Mouse (Mus musculus) liver, embryonic 16.5 days (tissue): Measurements from ENCODE around the gene Tnfrsf4. TPM values are rescaled to one million over a fixed set of nuclear protein-coding genes. Genes with fewer than 3 reads are reported as not detected.

ENCODE experiments used
- ATAC-seq: fragments of 200-750 bp; cut with Nextera tagmentation; 2 replicates; pipeline ENCODE4 v1.8.0; 2017; ENCODE audit warnings: low read depth, mild to moderate bottlenecking, moderate number of reproducible peaks, moderate library complexity
- H3K27ac ChIP-seq: fragments of 300-500 bp; sonication (generic); 2 replicates; pipeline ENCODE4 v1.5.1; 2014; ENCODE audit warnings: mild to moderate bottlenecking, low read length
- H3K27me3 ChIP-seq: fragments of 300-500 bp; sonication (generic); 2 replicates; pipeline ENCODE4 v1.6.1; 2014; ENCODE audit warnings: low read depth, low read length, mixed read lengths; ENCODE audit not compliant: control insufficient read depth, insufficient read depth
- H3K36me3 ChIP-seq: fragments of 300-500 bp; sonication (generic); 2 replicates; pipeline ENCODE4 v1.6.1; 2014; ENCODE audit warnings: mild to moderate bottlenecking; ENCODE audit not compliant: control insufficient read depth, insufficient read depth
- H3K4me1 ChIP-seq: fragments of 300-500 bp; sonication (generic); 2 replicates; pipeline ENCODE4 v1.6.1; 2014; ENCODE audit warnings: low read depth, low read length, mixed read lengths; ENCODE audit not compliant: control insufficient read depth
- H3K4me2 ChIP-seq: fragments of 300-500 bp; sonication (generic); 2 replicates; pipeline ENCODE4 v1.6.1; 2014; ENCODE audit warnings: low read depth, low read length, mixed read lengths
- H3K4me3 ChIP-seq: fragments of 300-500 bp; sonication (generic); 2 replicates; pipeline ENCODE4 v1.5.1; 2014; ENCODE audit warnings: low read depth, mild to moderate bottlenecking, low read length
- H3K9ac ChIP-seq: fragments of 300-500 bp; sonication (generic); 2 replicates; pipeline ENCODE4 v1.6.1; 2014; ENCODE audit warnings: low read depth, low read length
- H3K9me3 ChIP-seq: fragments of 300-500 bp; sonication (generic); replicated peaks from 2 replicates; pipeline ENCODE4 v1.6.1; 2016; ENCODE audit warnings: low read length; ENCODE audit not compliant: control insufficient read depth
- WGBS: fragments of 180-500 bp; shearing (Covaris S2); extraction: QIAGEN DNeasy Blood & Tissue Kit; methylation state at CpG from one replicate; pipeline ENCODE4 v1.1.7; 2014; ENCODE audit not compliant: insufficient replicate concordance; 5-methylcytosine and 5-hydroxymethylcytosine counted together
- polyA plus RNA-seq: library from polyadenylated mRNA; unstranded; fragments of >200 nt; fragmentation: Nextera tagmentation; extraction: Ambion mirVana; gene quantifications from 2 replicates; pipeline ENCODE4 v1.2.1, GENCODE M21; 2015

Tnfrsf4 gene
- polyA plus RNA-seq, 1 experiment from 2014 or later = 0.37 TPM

GRCm38 (mm10) chr4:156054130-156054529 lies 40.5 kb downstream of the Tnfrsf4 start:
- no peak for ATAC-seq
- no peaks in the 10 kb centered on the region for H3K27me3 ChIP-seq
- no peak overlapping the region for H3K9ac ChIP-seq
- no peak overlapping the region for H3K4me3 ChIP-seq
- no peak overlapping the region for H3K4me2 ChIP-seq
- H3K36me3 ChIP-seq = no peaks in the 10 kb centered on the region
- H3K27ac ChIP-seq = no peak overlapping the region
- no peaks in the 10 kb centered on the region for H3K9me3 ChIP-seq
- no peaks in the 10 kb centered on the region; the same call in 1 of the 2 replicates for H3K4me1 ChIP-seq
- WGBS = 53% methylated on average over 4 of the region's 4 CpGs

GRCm38 (mm10) chr4:156054606-156055005 lies 41.0 kb downstream of the Tnfrsf4 start:
- Histone ChIP-seq H3K9me3 (no peaks in the 10 kb centered on the region), H3K4me1 (no peaks in the 10 kb centered on the region; the same call in 1 of the 2 replicates), H3K36me3 (no peaks in the 10 kb centered on the region), H3K27me3 (no peaks in the 10 kb centered on the region), H3K27ac (no peak overlapping the region), H3K9ac (no peak overlapping the region), H3K4me3 (no peak overlapping the region), H3K4me2 (no peak overlapping the region)
- WGBS = 69% methylated on average over 6 of the region's 6 CpGs
- peak; percentile 57 for ATAC-seq

GRCm38 (mm10) chr4:156055173-156055572 lies 41.5 kb downstream of the Tnfrsf4 start:
- ATAC-seq = no peak
- H3K9me3 ChIP-seq = no peaks in the 10 kb centered on the region
- H3K9ac ChIP-seq = no peak overlapping the region
- 57% methylated on average over 5 of the region's 5 CpGs for WGBS
- no peaks in the 10 kb centered on the region; the same call in 1 of the 2 replicates for H3K4me1 ChIP-seq
- H3K36me3 ChIP-seq = no peaks in the 10 kb centered on the region
- no peak overlapping the region for H3K27ac ChIP-seq
- H3K27me3 ChIP-seq = no peaks in the 10 kb centered on the region
- H3K4me3 ChIP-seq = no peak overlapping the region
- H3K4me2 ChIP-seq = no peak overlapping the region

- Histone ChIP-seq H3K4me3 (no peak overlapping the region), H3K27ac (no peak overlapping the region), H3K27me3 (no peaks in the 10 kb centered on the region), H3K4me1 (no peaks in the 10 kb centered on the region; the same call in 1 of the 2 replicates), H3K36me3 (no peaks in the 10 kb centered on the region), H3K9ac (no peak overlapping the region), H3K9me3 (no peaks in the 10 kb centered on the region), H3K4me2 (no peak overlapping the region)
- WGBS = 61% methylated on average over 10 of the region's 10 CpGs
- ATAC-seq = no peak
These were observed 44.1 kb downstream of the Tnfrsf4 start for GRCm38 (mm10) chr4:156057702-156058101.

- Histone ChIP-seq H3K4me3 (no peak overlapping the region), H3K4me2 (no peak overlapping the region), H3K9ac (no peak overlapping the region), H3K27me3 (no peaks in the 10 kb centered on the region), H3K9me3 (no peaks in the 10 kb centered on the region), H3K36me3 (no peaks in the 10 kb centered on the region), H3K4me1 (no peaks in the 10 kb centered on the region; the same call in 1 of the 2 replicates), H3K27ac (no peak overlapping the region)
- no peak for ATAC-seq
- WGBS = 67% methylated on average over 9 of the region's 9 CpGs
These were observed 45.2 kb downstream of the Tnfrsf4 start for GRCm38 (mm10) chr4:156058826-156059225.

DNA sequence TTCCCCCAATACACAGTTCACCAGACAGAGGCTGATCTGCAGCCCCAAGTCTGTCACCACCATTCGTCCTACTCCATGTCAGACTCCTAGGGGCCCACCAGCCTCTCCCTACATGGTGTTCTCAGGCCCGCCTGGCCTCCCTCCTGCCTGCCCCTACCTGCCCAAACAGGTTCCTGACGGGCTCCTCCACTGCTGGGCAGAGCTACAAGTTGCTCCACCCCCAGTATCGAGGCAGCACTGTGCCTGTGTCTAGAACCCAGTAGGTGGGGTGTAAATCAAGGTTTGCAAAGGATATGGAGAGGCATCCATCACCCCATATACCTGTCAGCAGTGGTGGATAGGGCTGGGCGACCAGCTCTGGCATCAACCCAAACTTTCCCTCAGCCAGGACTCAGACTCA lies 45.6 kb downstream of the Tnfrsf4 start, which contains the start of gene Ttll10:
TSS of gene Ttll10 (minus strand) at position 154 of the 400 bp plus-strand sequence.
- Histone ChIP-seq H3K4me1 (no peaks in the 10 kb centered on the region; the same call in 1 of the 2 replicates), H3K4me2 (no peak within 1 kb of the TSS), H3K27me3 (no peaks in the 10 kb centered on the region), H3K9ac (no peak within 1 kb of the TSS), H3K36me3 (no peaks in the 10 kb centered on the region), H3K4me3 (no peak within 1 kb of the TSS), H3K27ac (no peak within 1 kb of the TSS), H3K9me3 (no peaks in the 10 kb centered on the region)
- 44% methylated on average over 5 of the region's 5 CpGs for WGBS
- ATAC-seq = no peak

DNA sequence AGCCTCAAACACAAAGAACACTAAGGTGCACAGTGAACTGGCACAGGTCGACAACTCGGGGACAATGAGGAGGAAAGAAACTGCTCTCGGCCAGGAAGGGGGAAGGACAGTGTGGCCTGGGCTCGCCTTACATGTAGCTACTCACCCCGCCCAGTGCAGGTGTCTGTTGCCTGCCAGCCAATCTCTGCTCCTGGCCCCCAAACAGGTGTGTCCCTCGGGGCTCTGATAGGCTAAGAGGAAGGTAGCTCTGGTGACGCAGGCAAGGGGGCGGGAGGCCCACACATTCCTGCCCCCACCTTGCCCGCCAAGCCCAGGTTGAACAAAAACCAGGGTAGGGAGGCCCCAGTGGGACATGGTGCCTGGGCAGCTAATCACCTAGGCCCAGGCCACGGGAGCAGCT lies 46.1 kb downstream of the Tnfrsf4 start:
- Histone ChIP-seq H3K9ac (no peak overlapping the region), H3K4me3 (no peak overlapping the region), H3K4me1 (no peaks in the 10 kb centered on the region), H3K9me3 (no peaks in the 10 kb centered on the region), H3K4me2 (no peak overlapping the region), H3K27ac (no peak overlapping the region), H3K27me3 (no peaks in the 10 kb centered on the region), H3K36me3 (no peaks in the 10 kb centered on the region)
- ATAC-seq = peak; percentile 62
- WGBS = 45% methylated on average over 10 of the region's 10 CpGs

GRCm38 (mm10) chr4:156063861-156064509 lies 50.3 kb downstream of the Tnfrsf4 start:
- H3K9me3 ChIP-seq = no peaks in the 10 kb centered on the region
- H3K4me3 ChIP-seq = no peak overlapping the region
- H3K9ac ChIP-seq = no peak overlapping the region
- H3K36me3 ChIP-seq = no peaks in the 10 kb centered on the region
- WGBS = 38% methylated on average over 4 of the region's 4 CpGs
- no peaks in the 10 kb centered on the region for H3K27me3 ChIP-seq
- no peak overlapping the region for H3K4me2 ChIP-seq
- no peak for ATAC-seq
- H3K27ac ChIP-seq = no peak overlapping the region
- no peaks in the 10 kb centered on the region for H3K4me1 ChIP-seq

DNA sequence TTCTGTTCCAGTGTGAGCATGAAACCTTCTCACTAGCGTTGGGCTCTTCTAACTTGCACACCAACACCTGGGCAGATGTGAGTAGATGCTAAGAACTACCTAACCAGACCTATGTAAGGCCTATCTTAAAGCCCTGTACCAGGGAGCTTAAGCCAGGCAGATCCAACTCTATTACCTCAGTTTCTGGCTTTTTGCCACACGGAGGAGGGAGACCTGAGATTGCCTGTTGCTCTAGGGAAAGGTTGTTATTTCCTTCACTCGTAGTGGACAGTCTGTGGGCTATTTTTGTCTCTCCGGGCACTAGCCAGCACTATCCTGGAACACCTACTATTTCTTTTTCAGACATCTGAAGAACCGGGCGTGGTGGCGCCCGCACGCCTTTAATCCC lies 50.9 kb downstream of the Tnfrsf4 start:
- no peak for ATAC-seq
- H3K9me3 ChIP-seq = no peaks in the 10 kb centered on the region
- no peak overlapping the region for H3K4me2 ChIP-seq
- H3K27me3 ChIP-seq = no peaks in the 10 kb centered on the region
- no peak overlapping the region for H3K4me3 ChIP-seq
- no peaks in the 10 kb centered on the region for H3K36me3 ChIP-seq
- no peak overlapping the region for H3K9ac ChIP-seq
- 69% methylated on average over 9 of the region's 9 CpGs for WGBS
- no peaks in the 10 kb centered on the region for H3K4me1 ChIP-seq
- H3K27ac ChIP-seq = no peak overlapping the region
